Mouse (Mus musculus): ENCODE measurements around the gene Tmem59. TPM values are rescaled to one million over a fixed set of nuclear protein-coding genes. Genes with fewer than 3 reads are reported as not detected.

Tmem59 gene
- total and polyA plus RNA-seq, 3 experiments = 50.7 to 71.8 (median 68.5) TPM

GRCm38 (mm10) chr4:107129373-107129772 is 48.8 kb upstream of the Tmem59 start:
- dilution Hi-C loops (cut with MboI; ENCODE audit: extremely low pct_ligation_motif_present, extremely low pct_unique_long_range_greater_than_20kb, low sequenced_read_pairs) (no loop called here), in situ Hi-C loops (cut with MboI; ENCODE audit: low pct_ligation_motif_present, low pct_unique_long_range_greater_than_20kb, low sequenced_read_pairs) (no loop called here)
- Histone ChIP-seq H3K4me3 (replicated peaks in 1 of 3; ENCODE audit: low read depth in 2 of 3, low read length in 2 of 3, poor library complexity in 1 of 3) (no peak overlapping the region), H3K9me3 (replicated peaks; ENCODE audit: low read length) (no peaks in the 10 kb centered on the region), H3K4me2 (ENCODE audit: insufficient read depth, low read depth, poor library complexity, severe bottlenecking) (peak overlapping the region; percentile 31; the same call in 1 of the 2 replicates), H3K9ac (ENCODE audit: insufficient read depth, low read depth) (no peak overlapping the region), H3K4me1 (ENCODE audit: control insufficient read depth in 1 of 2, insufficient read depth in 2 of 2) (peaks cover 15 to 43% of the 10 kb centered on the region in 2 experiments), H3K79me2 (replicated peaks; ENCODE audit: control insufficient read depth, extremely low read depth, insufficient read depth, poor library complexity, severe bottlenecking) (no peaks in the 10 kb centered on the region), H3K27me3 (replicated peaks) (no peaks in the 10 kb centered on the region), H3K36me3 (replicated peaks in 1 of 2; ENCODE audit: control insufficient read depth in 1 of 2, insufficient read depth in 1 of 2, low read length in 1 of 2) (no peaks in the 10 kb centered on the region), H3K27ac (ENCODE audit: insufficient read depth, low read depth) (no peak overlapping the region)
- TF ChIP-seq GABPA (IDR thresholded peaks at IDR 0.05; ENCODE audit: insufficient replicate concordance, low read depth, low read length) = no peak
- peak; percentile 32; the same call in 1 of the 2 replicates for TF ChIP-seq TCF12 (IDR thresholded peaks at IDR 0.05; ENCODE audit: low read depth, low read length)
- TF ChIP-seq MEF2A (IDR thresholded peaks at IDR 0.05; ENCODE audit: borderline replicate concordance, low read depth, low read length) = 0 out of 2 replicates have a peak, but pooled peaks have one; percentile 22
- peak; percentile 71 for DNase-seq (ENCODE audit: extremely low read depth)

GRCm38 (mm10) chr4:107130534-107130933 is 47.7 kb upstream of the Tmem59 start:
- Histone ChIP-seq H3K9ac (ENCODE audit: insufficient read depth, low read depth) (no peak overlapping the region), H3K4me1 (ENCODE audit: control insufficient read depth in 1 of 2, insufficient read depth in 2 of 2) (peaks cover 15 to 37% of the 10 kb centered on the region in 2 experiments), H3K36me3 (replicated peaks in 1 of 2; ENCODE audit: control insufficient read depth in 1 of 2, insufficient read depth in 1 of 2, low read length in 1 of 2) (no peaks in the 10 kb centered on the region), H3K27me3 (replicated peaks) (no peaks in the 10 kb centered on the region), H3K9me3 (replicated peaks; ENCODE audit: low read length) (no peaks in the 10 kb centered on the region), H3K27ac (ENCODE audit: insufficient read depth, low read depth) (no peak overlapping the region), H3K4me2 (ENCODE audit: insufficient read depth, low read depth, poor library complexity, severe bottlenecking) (no peak overlapping the region), H3K79me2 (replicated peaks; ENCODE audit: control insufficient read depth, extremely low read depth, insufficient read depth, poor library complexity, severe bottlenecking) (no peaks in the 10 kb centered on the region), H3K4me3 (replicated peaks in 1 of 3; ENCODE audit: low read depth in 2 of 3, low read length in 2 of 3, poor library complexity in 1 of 3) (no peak overlapping the region)
- TF ChIP-seq ZC3H11A (IDR thresholded peaks at IDR 0.05; ENCODE audit: low read depth, low read length) = no peak
- no peak for TF ChIP-seq GABPA (IDR thresholded peaks at IDR 0.05; ENCODE audit: insufficient replicate concordance, low read depth, low read length)
- TF ChIP-seq ZMIZ1 (IDR thresholded peaks at IDR 0.05; ENCODE audit: low read depth, low read length) = no peak
- no peak for TF ChIP-seq USF1 (IDR thresholded peaks at IDR 0.05; ENCODE audit: low read depth, low read length)
- no peak for TF ChIP-seq BHLHE40 (IDR thresholded peaks at IDR 0.05; ENCODE audit: low read depth, low read length)
- no peak for TF ChIP-seq POLR2A (IDR thresholded peaks at IDR 0.05; ENCODE audit: low read depth, low read length)
- TF ChIP-seq RAD21 (IDR thresholded peaks at IDR 0.05; ENCODE audit: low read depth, low read length) = no peak
- no peak for TF ChIP-seq ZKSCAN1 (IDR thresholded peaks at IDR 0.05; ENCODE audit: borderline replicate concordance, low read depth, low read length)
- TF ChIP-seq ZNF384 (IDR thresholded peaks at IDR 0.05; ENCODE audit: low read depth, low read length) = no peak
- no peak for TF ChIP-seq CTCF (conservative IDR thresholded peaks at IDR 0.05 in 1 of 2, IDR thresholded peaks at IDR 0.05 in 1 of 2; ENCODE audit: low read depth in 2 of 2, low read length in 2 of 2)
- TF ChIP-seq NRF1 (IDR thresholded peaks at IDR 0.05; ENCODE audit: low read depth, low read length) = no peak
- no peak for TF ChIP-seq POLR2AphosphoS2 (IDR thresholded peaks at IDR 0.05; ENCODE audit: low read depth, low read length)
- TF ChIP-seq CHD2 (IDR thresholded peaks at IDR 0.05; ENCODE audit: low read length) = no peak
- no peak for TF ChIP-seq USF2 (conservative IDR thresholded peaks at IDR 0.05; ENCODE audit: low read depth, low read length)
- dilution Hi-C loops (cut with MboI; ENCODE audit: extremely low pct_ligation_motif_present, extremely low pct_unique_long_range_greater_than_20kb, low sequenced_read_pairs) (no loop called here), in situ Hi-C loops (cut with MboI; ENCODE audit: low pct_ligation_motif_present, low pct_unique_long_range_greater_than_20kb, low sequenced_read_pairs) (no loop called here)
- DNase-seq (ENCODE audit: extremely low read depth) = peak; percentile 24
